In the genomic region with DNA sequence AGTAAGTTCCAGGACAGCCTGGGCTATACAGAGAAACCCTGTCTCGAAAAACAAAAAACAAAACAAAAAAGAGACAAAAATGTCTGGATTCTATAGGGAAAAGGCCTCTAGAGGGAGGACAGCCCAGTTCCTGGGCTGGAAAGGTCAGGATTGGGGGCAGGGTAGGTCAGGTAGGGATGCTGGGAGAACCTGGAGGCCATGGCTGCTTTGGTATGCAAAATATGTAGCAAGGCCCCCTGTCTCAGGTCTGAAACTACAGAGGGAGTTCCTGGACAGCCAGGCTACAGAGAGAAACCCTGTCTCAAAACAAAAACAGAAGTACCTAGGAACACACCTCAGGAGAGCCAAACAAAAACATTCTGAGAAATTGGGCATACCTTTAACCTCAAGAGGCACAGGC, we compare ENCODE assay signal across 26 mouse cellular contexts. TPM values are rescaled to one million over a fixed set of nuclear protein-coding genes. Genes with fewer than 3 reads are reported as not detected.
DNase-seq lines count a peak whose midpoint lies in the region; ATAC-seq and TF ChIP-seq lines count a peak whose summit lies in the region.
"Had no signal": no experiment of that assay in that cellular context is flagged by ENCODE, and none has a peak within 500 bp of the region (broad histone marks: within the 10 kb centered on the region; RNA-seq: fewer than 3 reads in every experiment).

No protein-coding gene starts in this region.

- H3K4me3 ChIP-seq in ES-Bruce4 (ENCODE audit: low read depth, low read length) (no peak overlapping the region), ES-E14 (ENCODE audit: insufficient read depth in 1 of 2, low read depth in 1 of 2, low read length in 2 of 2, poor library complexity in 1 of 2, severe bottlenecking in 1 of 2) (peak overlapping the region in 1 of 2 experiments; percentile 1; a peak in 1 of 4 replicates)
- H3K4me3 ChIP-seq in liver, postnatal 0 days (ENCODE audit: low read depth, low read length): no peak overlapping the region
- H3K4me3 ChIP-seq: embryonic facial prominence, embryonic 13.5 days; embryonic facial prominence, embryonic 15.5 days; erythroblast, embryonic 14.5 days; forebrain, embryonic 10.5 days; forebrain, embryonic 12.5 days had no signal

- peak; percentile 94 for TF ChIP-seq EP300 in ES-Bruce4 (IDR thresholded peaks at IDR 0.05; ENCODE audit: insufficient read depth, low read depth, low read length)
- no peak for TF ChIP-seq EP300 in liver, postnatal 0 days (IDR thresholded peaks at IDR 0.05; ENCODE audit: low read depth)

- no peak for TF ChIP-seq POLR2A in ES-Bruce4 (IDR thresholded peaks at IDR 0.05; ENCODE audit: insufficient read depth, low read length)

- H3K9ac ChIP-seq in ES-Bruce4 (ENCODE audit: low read depth, poor library complexity, severe bottlenecking) (no peak overlapping the region), ES-E14 (ENCODE audit: insufficient read depth, low read depth, low read length, poor library complexity, severe bottlenecking) (no peak overlapping the region; the same call in 1 of the 2 replicates)
- no peak overlapping the region for H3K9ac ChIP-seq in liver, postnatal 0 days (replicated peaks)
- H3K9ac ChIP-seq: embryonic facial prominence, embryonic 13.5 days; embryonic facial prominence, embryonic 15.5 days; forebrain, embryonic 12.5 days had no signal

- no peak overlapping the region for H3K4me2 ChIP-seq in liver, postnatal 0 days (ENCODE audit: low read depth, low read length)
- H3K4me2 ChIP-seq: embryonic facial prominence, embryonic 13.5 days; embryonic facial prominence, embryonic 15.5 days; forebrain, embryonic 12.5 days had no signal

- in situ Hi-C loops in ES-E14 (cut with MboI; ENCODE audit: low sequenced_read_pairs in 2 of 2, unreplicated experiment in 2 of 2): no loop called here

- intact Hi-C loops in heart, postnatal 10 days (cut with DNase I): no loop called here

- H3K4me1 ChIP-seq in ES-Bruce4 (ENCODE audit: control insufficient read depth, insufficient read depth, low read length): peaks cover 2% of the 10 kb centered on the region
- H3K4me1 ChIP-seq in ES-E14 (ENCODE audit: control insufficient read depth in 2 of 2, insufficient read depth in 2 of 2, low read length in 2 of 2, poor library complexity in 1 of 2): peaks cover 1 to 17% of the 10 kb centered on the region in 2 experiments; a peak in 2 of 4 replicates
- no peaks in the 10 kb centered on the region for H3K4me1 ChIP-seq in liver, postnatal 0 days (ENCODE audit: insufficient read depth)
- H3K4me1 ChIP-seq: embryonic facial prominence, embryonic 13.5 days; embryonic facial prominence, embryonic 15.5 days; forebrain, embryonic 10.5 days; forebrain, embryonic 12.5 days had no signal

- H3K27me3 ChIP-seq in ES-Bruce4 (ENCODE audit: control insufficient read depth, insufficient read depth, low read length, poor library complexity, severe bottlenecking): no peaks in the 10 kb centered on the region
- H3K27me3 ChIP-seq in liver, postnatal 0 days (ENCODE audit: insufficient read depth, low read length): no peaks in the 10 kb centered on the region
- H3K27me3 ChIP-seq: CH12.LX; embryonic facial prominence, embryonic 13.5 days; embryonic facial prominence, embryonic 15.5 days; forebrain, embryonic 12.5 days had no signal

- 76% methylated on average over 1 of the region's 1 CpGs for WGBS in liver, postnatal 0 days (ENCODE audit: insufficient replicate concordance)

- peak; percentile 45 for DNase-seq in ES-E14 (ENCODE audit: low read depth, low spot score)
- peak; percentile 53 for DNase-seq in ZHBTc4 (ENCODE audit: low read depth, low spot score)
- no peak for DNase-seq in heart, postnatal 10 days
- DNase-seq in embryo, embryonic 11 days: no peak
- no peak for DNase-seq in liver, postnatal 0 days
- DNase-seq: adrenal gland, adult 2 months; adrenal gland, postnatal 10 days; adrenal gland, postnatal 25 days; B cell, adult 2 months; cerebellum, adult 11 months; cerebellum, adult 2 months; cerebellum, adult 9-10 months; cerebellum, postnatal 10 days; cerebellum, postnatal 25 days had no signal

- no peak for TF ChIP-seq CTCF in ES-Bruce4 (IDR thresholded peaks at IDR 0.05; ENCODE audit: low read depth, low read length)
- TF ChIP-seq CTCF in liver, postnatal 0 days (IDR thresholded peaks at IDR 0.05; ENCODE audit: low read depth): no peak

- H3K36me3 ChIP-seq in ES-Bruce4 (ENCODE audit: control insufficient read depth, insufficient read depth, low read length, poor library complexity, severe bottlenecking) (no peaks in the 10 kb centered on the region), ES-E14 (ENCODE audit: control insufficient read depth, insufficient read depth, low read length, poor library complexity, severe bottlenecking) (no peaks in the 10 kb centered on the region)
- H3K36me3 ChIP-seq in liver, postnatal 0 days (replicated peaks; ENCODE audit: insufficient read depth, low read length): no peaks in the 10 kb centered on the region
- H3K36me3 ChIP-seq: embryonic facial prominence, embryonic 13.5 days; embryonic facial prominence, embryonic 15.5 days; forebrain, embryonic 10.5 days; forebrain, embryonic 12.5 days had no signal

- H3K27ac ChIP-seq in ES-Bruce4 (ENCODE audit: insufficient read depth, low read length) (peak overlapping the region; percentile 84), ES-E14 (ENCODE audit: insufficient read depth, low read depth, low read length, poor library complexity, severe bottlenecking) (peak overlapping the region; percentile 94)
- H3K27ac ChIP-seq in liver, postnatal 0 days (ENCODE audit: low read depth): no peak overlapping the region
- H3K27ac ChIP-seq: embryonic facial prominence, embryonic 13.5 days; embryonic facial prominence, embryonic 15.5 days; forebrain, embryonic 10.5 days; forebrain, embryonic 12.5 days had no signal

- H3K9me3 ChIP-seq in ES-Bruce4 (replicated peaks; ENCODE audit: control insufficient read depth, insufficient read depth, low read length, poor library complexity, severe bottlenecking): no peaks in the 10 kb centered on the region
- no peaks in the 10 kb centered on the region for H3K9me3 ChIP-seq in ES-E14 (ENCODE audit: control insufficient read depth, insufficient read depth, low read depth, low read length)
- H3K9me3 ChIP-seq in liver, postnatal 0 days (ENCODE audit: low read length): no peaks in the 10 kb centered on the region
- H3K9me3 ChIP-seq: embryonic facial prominence, embryonic 13.5 days; embryonic facial prominence, embryonic 15.5 days; forebrain, embryonic 10.5 days; forebrain, embryonic 12.5 days had no signal

- ATAC-seq in liver, postnatal 0 days: no peak
- ATAC-seq: CD4-positive, CD25-positive, alpha-beta regulatory T cell, adult 4 months; forebrain, embryonic 14.5 days; forebrain, embryonic 16.5 days had no signal

TF ChIP-seq in ES-E14, 5 proteins besides CTCF, POLR2A, EP300 and RAD21:
- no peak for TF ChIP-seq ZNF384 (IDR thresholded peaks at IDR 0.05; ENCODE audit: low read depth, low read length)
- no peak for TF ChIP-seq ZC3H11A (IDR thresholded peaks at IDR 0.05; ENCODE audit: borderline replicate concordance, low read depth, low read length)
- TF ChIP-seq MAFK (IDR thresholded peaks at IDR 0.05; ENCODE audit: insufficient read depth, low read depth, low read length): no peak
- no peak for TF ChIP-seq HCFC1 (IDR thresholded peaks at IDR 0.05; ENCODE audit: borderline replicate concordance, insufficient read depth, low read length)
- TF ChIP-seq CHD2 (IDR thresholded peaks at IDR 0.05; ENCODE audit: low read depth, low read length): no peak

RNA-seq across cellular contexts. Expression of gene Mta3, which starts 28.6 kb away (rescaled TPM):
- polyA plus RNA-seq in ES-Bruce4 (2011; ENCODE audit: insufficient read depth, insufficient read length, low read depth, missing spikeins): 162 and 164 TPM in 2 replicates
- 52.8 and 57.1 TPM in 2 replicates for total RNA-seq in ES-E14 (2012; rRNA removed)
- 10 to 100 TPM; 29.2 to 30.2 TPM for total RNA-seq in heart, postnatal 10 days (2021)
- 26.1 and 28.1 TPM in 2 replicates for polyA plus RNA-seq in liver, postnatal 0 days (2015; fragmentation: Nextera tagmentation; extraction: Ambion mirVana)

RNA-seq across cellular contexts. Expression of gene Kcng3, which starts 45.7 kb away (rescaled TPM):
- polyA plus RNA-seq in ES-Bruce4 (2011; ENCODE audit: insufficient read depth, insufficient read length, low read depth, missing spikeins): 1.1 and 1.3 TPM in 2 replicates
- 0.98 and 2.4 TPM in 2 replicates for total RNA-seq in ES-E14 (2012; rRNA removed)
- not detected for total RNA-seq in heart, postnatal 10 days (2021)
- not detected in 2 replicates for polyA plus RNA-seq in liver, postnatal 0 days (2015; fragmentation: Nextera tagmentation; extraction: Ambion mirVana)
- total RNA-seq: CH12.LX, MEL had no signal
- polyA plus RNA-seq: embryonic facial prominence, embryonic 11.5 days; embryonic facial prominence, embryonic 13.5 days; embryonic facial prominence, embryonic 15.5 days; erythroblast, embryonic 14.5 days; forebrain, embryonic 10.5 days; forebrain, embryonic 12.5 days; forebrain, embryonic 14.5 days had no signal

Comparison
In these comparisons a context has a peak if more than half of its experiments do, and no peak if none do; other contexts are left out.
1. DNase-seq: peak in ES-E14 (single experiment) and ZHBTc4 (single experiment); none in heart, postnatal 10 days (0 of 2), embryo, embryonic 11 days (single experiment) and liver, postnatal 0 days (single experiment).